Mouse (Mus musculus): Measurements from ENCODE around the gene Rere. TPM values are rescaled to one million over a fixed set of nuclear protein-coding genes. Genes with fewer than 3 reads are reported as not detected.

Gene Rere
- polyA plus RNA-seq, 1 experiment from 2014 or later = 18.0 TPM

DNA sequence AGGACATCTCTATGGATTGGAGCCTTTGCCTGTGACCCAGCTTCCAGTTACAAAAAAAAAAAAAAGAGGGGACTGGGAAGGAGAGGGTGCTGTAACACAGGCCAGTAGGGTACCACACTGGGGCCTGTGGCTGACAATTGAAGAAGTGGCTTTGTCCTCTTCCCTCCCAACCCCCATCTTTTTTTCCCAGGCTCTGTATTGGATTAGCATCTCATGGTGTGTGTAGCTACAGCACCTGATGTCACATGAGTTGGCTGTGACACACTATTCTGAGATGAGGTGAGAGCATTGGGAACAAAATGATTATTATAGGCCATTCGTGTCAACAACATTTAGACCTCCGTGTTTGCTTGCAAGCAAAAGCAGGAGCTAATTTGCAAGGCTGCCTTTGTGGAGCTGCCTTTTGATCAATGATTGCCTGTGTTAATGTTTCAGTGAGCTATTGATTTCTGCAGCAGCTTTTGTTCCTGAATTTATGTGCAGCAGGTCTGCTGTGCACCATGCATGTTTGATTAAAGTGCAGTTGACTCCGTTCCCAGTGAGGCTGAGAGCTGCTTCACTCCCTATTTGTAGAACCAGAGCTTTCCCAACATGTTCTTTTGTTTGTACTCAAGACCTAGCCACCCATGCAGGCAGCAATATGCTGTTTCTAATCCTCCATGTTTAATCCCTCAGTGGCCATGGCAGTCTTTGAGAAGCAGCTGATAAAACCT, 325.2 kb downstream of the Rere start:
- Histone ChIP-seq H3K4me2 (ENCODE audit: low read depth, low read length) (no peak overlapping the region), H3K27me3 (ENCODE audit: control insufficient read depth, insufficient read depth, low read length) (no peaks in the 10 kb centered on the region), H3K27ac (ENCODE audit: low read length) (no peak overlapping the region), H3K36me3 (ENCODE audit: control insufficient read depth, insufficient read depth) (peaks cover under 1% of the 10 kb centered on the region; the same call in 1 of the 2 replicates), H3K4me3 (ENCODE audit: low read length) (no peak overlapping the region), H3K9me3 (replicated peaks; ENCODE audit: control insufficient read depth, low read length) (no peaks in the 10 kb centered on the region), H3K4me1 (ENCODE audit: control insufficient read depth, insufficient read depth, low read length) (0 out of 2 replicates have a peak, but pooled peaks cover 6% of the 10 kb centered on the region), H3K9ac (ENCODE audit: low read length) (no peak overlapping the region)
- WGBS = 70% methylated on average over 3 of the region's 3 CpGs
- ATAC-seq (replicated peaks; ENCODE audit: extremely low read depth, insufficient read depth, low FRiP score) = no peak

GRCm38 (mm10) chr4:150608670-150609069, 327.2 kb downstream of the Rere start:
- Histone ChIP-seq H3K4me3 (ENCODE audit: low read length) (no peak overlapping the region), H3K27ac (ENCODE audit: low read length) (no peak overlapping the region), H3K4me1 (ENCODE audit: control insufficient read depth, insufficient read depth, low read length) (0 out of 2 replicates have a peak, but pooled peaks cover 6% of the 10 kb centered on the region), H3K9ac (ENCODE audit: low read length) (no peak overlapping the region), H3K9me3 (replicated peaks; ENCODE audit: control insufficient read depth, low read length) (no peaks in the 10 kb centered on the region), H3K4me2 (ENCODE audit: low read depth, low read length) (no peak overlapping the region), H3K36me3 (ENCODE audit: control insufficient read depth, insufficient read depth) (peaks cover 21% of the 10 kb centered on the region; the same call in 1 of the 2 replicates), H3K27me3 (ENCODE audit: control insufficient read depth, insufficient read depth, low read length) (no peaks in the 10 kb centered on the region)
- no peak for ATAC-seq (replicated peaks; ENCODE audit: extremely low read depth, insufficient read depth, low FRiP score)
- 96% methylated on average over 3 of the region's 3 CpGs for WGBS

- H3K9me3 ChIP-seq (replicated peaks; ENCODE audit: control insufficient read depth, low read length) = no peaks in the 10 kb centered on the region
- H3K4me1 ChIP-seq (ENCODE audit: control insufficient read depth, insufficient read depth, low read length) = no peaks in the 10 kb centered on the region
- no peak overlapping the region for H3K4me3 ChIP-seq (ENCODE audit: low read length)
- H3K4me2 ChIP-seq (ENCODE audit: low read depth, low read length) = no peak overlapping the region
- H3K36me3 ChIP-seq (ENCODE audit: control insufficient read depth, insufficient read depth) = peaks cover 55% of the 10 kb centered on the region
- 88% methylated on average over 7 of the region's 7 CpGs for WGBS
- ATAC-seq (replicated peaks; ENCODE audit: extremely low read depth, insufficient read depth, low FRiP score) = no peak
- no peaks in the 10 kb centered on the region for H3K27me3 ChIP-seq (ENCODE audit: control insufficient read depth, insufficient read depth, low read length)
- no peak overlapping the region for H3K27ac ChIP-seq (ENCODE audit: low read length)
- no peak overlapping the region for H3K9ac ChIP-seq (ENCODE audit: low read length)
Measured at GRCm38 (mm10) chr4:150613715-150614114, 332.3 kb downstream of the Rere start.

GRCm38 (mm10) chr4:150615251-150616028, 334.0 kb downstream of the Rere start:
- no peaks in the 10 kb centered on the region for H3K4me1 ChIP-seq (ENCODE audit: control insufficient read depth, insufficient read depth, low read length)
- H3K4me3 ChIP-seq (ENCODE audit: low read length) = no peak overlapping the region
- no peak overlapping the region for H3K9ac ChIP-seq (ENCODE audit: low read length)
- no peak overlapping the region for H3K27ac ChIP-seq (ENCODE audit: low read length)
- H3K4me2 ChIP-seq (ENCODE audit: low read depth, low read length) = no peak overlapping the region
- H3K27me3 ChIP-seq (ENCODE audit: control insufficient read depth, insufficient read depth, low read length) = no peaks in the 10 kb centered on the region
- 87% methylated on average over 12 of the region's 12 CpGs for WGBS
- peaks cover 64% of the 10 kb centered on the region for H3K36me3 ChIP-seq (ENCODE audit: control insufficient read depth, insufficient read depth)
- H3K9me3 ChIP-seq (replicated peaks; ENCODE audit: control insufficient read depth, low read length) = no peaks in the 10 kb centered on the region
- ATAC-seq (replicated peaks; ENCODE audit: extremely low read depth, insufficient read depth, low FRiP score) = no peak

- no peak overlapping the region for H3K4me2 ChIP-seq (ENCODE audit: low read depth, low read length)
- H3K36me3 ChIP-seq (ENCODE audit: control insufficient read depth, insufficient read depth) = peaks cover 64% of the 10 kb centered on the region
- H3K4me1 ChIP-seq (ENCODE audit: control insufficient read depth, insufficient read depth, low read length) = no peaks in the 10 kb centered on the region
- H3K4me3 ChIP-seq (ENCODE audit: low read length) = no peak overlapping the region
- H3K9ac ChIP-seq (ENCODE audit: low read length) = no peak overlapping the region
- WGBS = 78% methylated on average over 13 of the region's 13 CpGs
- H3K27me3 ChIP-seq (ENCODE audit: control insufficient read depth, insufficient read depth, low read length) = no peaks in the 10 kb centered on the region
- no peaks in the 10 kb centered on the region for H3K9me3 ChIP-seq (replicated peaks; ENCODE audit: control insufficient read depth, low read length)
- no peak overlapping the region for H3K27ac ChIP-seq (ENCODE audit: low read length)
- ATAC-seq (replicated peaks; ENCODE audit: extremely low read depth, insufficient read depth, low FRiP score) = no peak
Measured at GRCm38 (mm10) chr4:150616029-150616420, 334.6 kb downstream of the Rere start.

DNA sequence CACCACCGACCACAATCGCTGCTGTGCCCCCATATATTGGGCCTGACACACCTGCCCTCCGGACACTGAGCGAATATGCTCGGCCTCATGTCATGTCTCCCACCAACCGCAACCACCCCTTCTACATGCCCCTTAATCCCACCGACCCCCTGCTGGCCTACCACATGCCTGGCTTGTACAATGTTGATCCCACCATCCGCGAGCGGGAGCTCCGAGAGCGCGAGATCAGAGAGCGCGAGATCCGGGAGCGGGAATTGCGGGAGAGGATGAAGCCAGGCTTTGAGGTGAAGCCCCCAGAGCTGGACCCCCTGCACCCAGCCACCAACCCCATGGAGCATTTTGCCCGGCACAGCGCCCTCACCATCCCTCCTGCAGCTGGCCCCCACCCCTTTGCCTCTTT, 335.4 kb downstream of the Rere start:
- WGBS = 97% methylated on average over 20 of the region's 20 CpGs
- ATAC-seq (replicated peaks; ENCODE audit: extremely low read depth, insufficient read depth, low FRiP score) = no peak

DNA sequence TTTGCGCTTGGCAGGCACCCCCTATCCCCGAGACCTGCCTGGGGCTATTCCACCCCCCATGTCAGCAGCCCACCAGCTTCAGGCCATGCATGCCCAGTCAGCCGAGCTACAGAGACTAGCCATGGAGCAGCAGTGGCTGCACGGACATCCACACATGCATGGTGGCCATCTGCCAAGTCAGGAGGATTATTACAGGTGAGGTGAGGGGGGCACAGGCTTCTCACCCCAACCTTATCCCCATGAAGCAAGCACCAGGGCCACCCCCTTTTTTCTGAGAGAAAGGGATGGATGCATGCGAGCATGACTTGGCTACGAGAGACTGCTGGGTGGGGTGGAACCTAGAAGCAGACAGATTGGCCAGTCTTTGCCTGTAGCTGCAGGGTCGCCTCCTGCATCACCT, 337.6 kb downstream of the Rere start:
- H3K27me3 ChIP-seq (ENCODE audit: control insufficient read depth, insufficient read depth, low read length) = no peaks in the 10 kb centered on the region
- H3K9me3 ChIP-seq (replicated peaks; ENCODE audit: control insufficient read depth, low read length) = no peaks in the 10 kb centered on the region
- peaks cover 45% of the 10 kb centered on the region for H3K36me3 ChIP-seq (ENCODE audit: control insufficient read depth, insufficient read depth)
- WGBS = 85% methylated on average over 7 of the region's 7 CpGs
- no peaks in the 10 kb centered on the region for H3K4me1 ChIP-seq (ENCODE audit: control insufficient read depth, insufficient read depth, low read length)
- no peak overlapping the region for H3K27ac ChIP-seq (ENCODE audit: low read length)
- no peak overlapping the region for H3K4me2 ChIP-seq (ENCODE audit: low read depth, low read length)
- ATAC-seq (replicated peaks; ENCODE audit: extremely low read depth, insufficient read depth, low FRiP score) = no peak
- H3K9ac ChIP-seq (ENCODE audit: low read length) = no peak overlapping the region
- no peak overlapping the region for H3K4me3 ChIP-seq (ENCODE audit: low read length)

More for the DNA sequence above, 335.4 kb downstream of the Rere start:
- Histone ChIP-seq H3K27me3 (ENCODE audit: control insufficient read depth, insufficient read depth, low read length) (no peaks in the 10 kb centered on the region), H3K4me3 (ENCODE audit: low read length) (no peak overlapping the region), H3K36me3 (ENCODE audit: control insufficient read depth, insufficient read depth) (peaks cover 61% of the 10 kb centered on the region), H3K9me3 (replicated peaks; ENCODE audit: control insufficient read depth, low read length) (no peaks in the 10 kb centered on the region), H3K9ac (ENCODE audit: low read length) (no peak overlapping the region), H3K4me2 (ENCODE audit: low read depth, low read length) (no peak overlapping the region), H3K27ac (ENCODE audit: low read length) (no peak overlapping the region), H3K4me1 (ENCODE audit: control insufficient read depth, insufficient read depth, low read length) (no peaks in the 10 kb centered on the region)

DNA sequence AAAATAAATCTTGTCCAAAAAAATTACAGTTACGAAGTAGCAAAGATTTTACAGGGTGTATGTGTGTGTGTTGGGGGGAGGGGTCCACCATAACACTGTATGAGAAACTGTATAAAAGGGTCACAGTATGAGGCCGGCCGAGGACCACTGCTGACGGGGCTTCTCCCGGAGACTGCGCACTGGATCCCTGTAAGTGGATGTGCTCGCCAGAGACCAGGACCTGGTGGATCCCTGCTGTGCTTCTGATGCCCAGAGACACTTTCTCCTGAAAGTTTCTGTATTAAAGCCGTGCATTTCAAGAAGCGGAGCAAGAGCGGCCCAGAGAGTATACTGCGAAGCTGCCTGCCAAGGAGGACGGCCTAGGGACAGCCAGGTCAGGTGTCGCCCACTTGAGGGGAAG, 341.2 kb downstream of the Rere start:
- no peak overlapping the region for H3K9ac ChIP-seq (ENCODE audit: low read length)
- H3K36me3 ChIP-seq (ENCODE audit: control insufficient read depth, insufficient read depth) = peaks cover 16% of the 10 kb centered on the region
- no peak overlapping the region for H3K27ac ChIP-seq (ENCODE audit: low read length)
- no peaks in the 10 kb centered on the region for H3K9me3 ChIP-seq (replicated peaks; ENCODE audit: control insufficient read depth, low read length)
- H3K4me1 ChIP-seq (ENCODE audit: control insufficient read depth, insufficient read depth, low read length) = no peaks in the 10 kb centered on the region
- H3K4me3 ChIP-seq (ENCODE audit: low read length) = no peak overlapping the region
- WGBS = 89% methylated on average over 13 of the region's 13 CpGs
- H3K27me3 ChIP-seq (ENCODE audit: control insufficient read depth, insufficient read depth, low read length) = no peaks in the 10 kb centered on the region
- no peak for ATAC-seq (replicated peaks; ENCODE audit: extremely low read depth, insufficient read depth, low FRiP score)
- H3K4me2 ChIP-seq (ENCODE audit: low read depth, low read length) = no peak overlapping the region

DNA sequence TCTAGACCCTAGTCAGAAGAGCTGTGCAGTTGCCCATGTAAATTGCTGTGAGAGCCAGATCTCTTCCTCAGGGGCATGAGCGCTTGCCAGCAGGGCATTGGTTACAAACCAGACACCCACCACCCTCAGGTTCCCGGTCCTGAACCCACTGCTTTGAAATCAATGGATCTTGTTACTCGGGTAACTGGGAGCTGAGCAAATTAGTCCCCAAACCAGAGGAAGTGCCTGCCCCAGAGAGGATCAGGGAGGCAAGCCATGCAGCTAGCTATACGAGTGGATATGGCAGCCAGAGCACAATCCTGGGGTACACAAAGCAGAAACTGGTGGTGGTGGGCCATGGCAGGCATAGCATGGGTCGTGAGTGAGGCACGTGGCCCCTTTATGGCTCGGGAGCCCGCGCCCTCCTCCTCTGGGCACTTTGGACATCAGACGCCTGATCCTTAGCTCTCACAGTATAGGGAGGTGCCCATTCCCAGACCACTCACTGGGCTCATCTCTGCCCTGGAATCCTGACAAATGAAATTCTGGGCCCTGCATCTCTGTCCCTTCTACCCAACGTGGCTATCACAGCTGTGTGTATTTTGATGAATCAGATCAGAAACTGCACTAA, 342.9 kb downstream of the Rere start:
- WGBS = 68% methylated on average over 11 of the region's 11 CpGs
- H3K4me1 ChIP-seq (ENCODE audit: control insufficient read depth, insufficient read depth, low read length) = no peaks in the 10 kb centered on the region
- H3K4me3 ChIP-seq (ENCODE audit: low read length) = no peak overlapping the region
- no peak overlapping the region for H3K4me2 ChIP-seq (ENCODE audit: low read depth, low read length)
- no peak overlapping the region for H3K27ac ChIP-seq (ENCODE audit: low read length)
- H3K9me3 ChIP-seq (replicated peaks; ENCODE audit: control insufficient read depth, low read length) = no peaks in the 10 kb centered on the region
- no peak for ATAC-seq (replicated peaks; ENCODE audit: extremely low read depth, insufficient read depth, low FRiP score)
- H3K36me3 ChIP-seq (ENCODE audit: control insufficient read depth, insufficient read depth) = peaks cover 7% of the 10 kb centered on the region
- H3K27me3 ChIP-seq (ENCODE audit: control insufficient read depth, insufficient read depth, low read length) = no peaks in the 10 kb centered on the region
- no peak overlapping the region for H3K9ac ChIP-seq (ENCODE audit: low read length)
